Mouse (Mus musculus): ENCODE data around the gene Teddm1a.

DNA sequence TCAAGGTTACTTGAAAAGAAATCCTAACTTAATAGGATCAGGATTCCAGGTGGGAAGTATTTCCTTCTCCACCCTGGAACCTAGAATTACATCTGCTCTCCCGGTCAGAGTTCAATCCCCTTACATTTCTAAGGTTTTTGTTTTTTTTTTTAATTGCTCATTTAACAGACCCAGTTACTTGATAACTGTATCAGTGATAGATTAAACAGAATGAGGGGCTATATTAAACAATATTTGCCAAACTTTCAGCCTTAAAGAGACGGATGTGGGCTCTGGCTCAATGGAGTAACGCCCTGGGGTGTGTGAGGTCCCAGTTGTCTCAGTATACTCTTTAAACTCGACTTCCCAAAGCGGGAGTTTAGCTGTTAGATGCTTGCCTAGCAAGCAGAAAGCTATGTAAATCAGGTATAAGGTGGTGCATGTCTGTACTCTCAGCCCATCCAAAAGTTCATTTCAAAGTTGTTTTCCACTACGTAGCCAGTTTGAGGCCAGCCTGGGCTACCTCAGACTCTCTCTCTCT lies 19.8 kb downstream of the Teddm1a start:
- TF ChIP-seq EP300 (IDR thresholded peaks at IDR 0.05; ENCODE audit: low read length) (no peak), MEF2A (IDR thresholded peaks at IDR 0.05; ENCODE audit: borderline replicate concordance, low read depth, low read length) (no peak), POLR2A (IDR thresholded peaks at IDR 0.05; ENCODE audit: low read depth, low read length) (no peak), USF1 (IDR thresholded peaks at IDR 0.05; ENCODE audit: low read depth, low read length) (no peak), MAZ (IDR thresholded peaks at IDR 0.05; ENCODE audit: low read depth, low read length) (no peak), ZNF384 (IDR thresholded peaks at IDR 0.05; ENCODE audit: low read depth, low read length) (no peak), CTCF (conservative IDR thresholded peaks at IDR 0.05 in 1 of 2, IDR thresholded peaks at IDR 0.05 in 1 of 2; ENCODE audit: low read depth in 2 of 2, low read length in 2 of 2) (no peak), UBTF (IDR thresholded peaks at IDR 0.05; ENCODE audit: low read depth, low read length) (no peak), POLR2AphosphoS2 (IDR thresholded peaks at IDR 0.05; ENCODE audit: low read depth, low read length) (no peak), CHD1 (IDR thresholded peaks at IDR 0.05; ENCODE audit: low read depth, low read length) (no peak)

Data from CH12.LX (cell line).